Mouse (Mus musculus) heart, adult 2 months (tissue): ENCODE results near the gene Hist3h2ba. TPM values are rescaled to one million over a fixed set of nuclear protein-coding genes. Genes with fewer than 3 reads are reported as not detected.

Experiments
- DNase-seq, 2 experiments: peaks; one replicate each; pipeline ENCODE4 v3.0.0; 2021
- H3K27ac ChIP-seq: fragments of 200-600 bp; 2 replicates; pipeline ENCODE4 v1.8.1; 2022
- H3K27me3 ChIP-seq: fragments of 200-500 bp; 2 replicates; pipeline ENCODE4 v1.6.1; 2012; ENCODE audit warnings: mild to moderate bottlenecking, low read length, inconsistent platforms, mixed read lengths; ENCODE audit not compliant: control insufficient read depth, insufficient read depth
- H3K36me3 ChIP-seq: fragments of 200-500 bp; 2 replicates; pipeline ENCODE4 v1.6.1; 2012; ENCODE audit warnings: low read length, inconsistent platforms; ENCODE audit not compliant: control insufficient read depth, insufficient read depth
- H3K4me1 ChIP-seq: fragments of 200-500 bp; 2 replicates; pipeline ENCODE4 v1.6.1; 2011; ENCODE audit warnings: low read length; ENCODE audit not compliant: control insufficient read depth, insufficient read depth
- H3K4me3 ChIP-seq: fragments of 200-600 bp; 2 replicates; pipeline ENCODE4 v1.8.1; 2022
- H3K79me2 ChIP-seq: fragments of 200-500 bp; replicated peaks from 2 replicates; pipeline ENCODE4 v1.6.1; 2012; ENCODE audit warnings: mild to moderate bottlenecking, inconsistent platforms, low read length, moderate library complexity, mixed read lengths; ENCODE audit not compliant: control insufficient read depth, insufficient read depth
- H3K9ac ChIP-seq: fragments of 200-500 bp; 2 replicates; pipeline ENCODE4 v1.6.1; 2012; ENCODE audit warnings: low read depth, mild to moderate bottlenecking, control low read depth, inconsistent platforms, low read length, mixed read lengths
- CTCF ChIP-seq: fragments of 200-600 bp; IDR thresholded peaks from 2 replicates; pipeline ENCODE4 v1.8.1; 2022; ENCODE audit warnings: antibody characterized with exemption, mild to moderate bottlenecking, moderate library complexity
- EP300 ChIP-seq: fragments of 200-500 bp; IDR thresholded peaks from 2 replicates; pipeline ENCODE4 v1.6.1; 2011; ENCODE audit warnings: low read depth, low read length, control low read depth; ENCODE audit not compliant: insufficient read depth
- POLR2A ChIP-seq: fragments of 200-500 bp; IDR thresholded peaks from 2 replicates; pipeline ENCODE4 v1.6.1; 2011; ENCODE audit warnings: mild to moderate bottlenecking, low read depth, low read length, control low read depth; ENCODE audit not compliant: insufficient read depth
- WGBS: fragments of 180-500 bp; shearing (Covaris S2); methylation state at CpG from one replicate; pipeline ENCODE4 v1.1.7; 2018; 5-methylcytosine and 5-hydroxymethylcytosine counted together
- intact Hi-C: fragments of 180-260 bp; cut with DNase I; formaldehyde crosslinking; loops from one replicate; pipeline ENCODE4 v1.15.1; 2025
- polyA plus RNA-seq: library from polyadenylated mRNA; depleted of rRNA; stranded (reverse); fragments of >200 nt; gene quantifications from 2 replicates; pipeline ENCODE4 v1.2.3, GENCODE M21; 2012
- total RNA-seq, 2 experiments: library from RNA; stranded (reverse); gene quantifications; 2 replicates each; pipeline ENCODE4 v1.2.3; 2021

Gene Hist3h2ba
- total and polyA plus RNA-seq, 3 experiments, result 0.81 to 1.5 (median 1.1) TPM

DNA sequence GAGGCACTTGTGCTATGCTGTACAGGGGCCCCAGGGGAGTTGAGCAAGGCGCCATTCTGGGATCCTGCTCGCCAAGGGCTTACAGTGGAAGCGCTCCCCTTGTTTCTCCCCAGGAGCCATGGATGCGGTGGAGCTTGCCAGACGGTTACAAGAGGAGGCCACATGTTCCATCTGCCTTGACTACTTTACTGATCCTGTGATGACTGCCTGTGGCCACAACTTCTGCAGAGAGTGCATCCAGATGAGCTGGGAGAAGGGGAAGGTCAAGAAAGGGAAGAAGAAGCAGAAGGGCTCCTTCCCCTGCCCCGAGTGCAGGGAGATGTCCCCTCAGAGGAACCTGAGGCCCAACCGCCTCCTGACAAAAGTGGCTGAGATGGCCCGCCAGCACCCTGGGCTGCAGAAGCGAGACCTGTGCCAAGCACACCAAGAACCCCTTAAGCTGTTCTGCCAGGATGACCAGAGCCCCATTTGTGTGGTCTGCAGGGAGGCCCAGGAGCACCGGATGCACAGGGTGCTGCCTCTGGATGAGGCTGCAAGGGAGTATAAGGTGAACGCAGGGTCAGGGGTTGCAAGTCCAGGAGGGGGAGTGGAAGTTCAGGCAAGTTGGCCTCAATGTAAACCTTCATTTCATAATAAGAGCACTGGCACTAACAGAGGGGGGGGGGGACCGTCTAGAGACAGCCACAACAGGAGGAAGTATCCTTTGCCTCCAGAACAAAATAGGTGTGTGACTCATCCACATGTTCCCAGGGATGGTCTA lies 16.5 kb downstream of the Hist3h2ba start:
- Histone ChIP-seq H3K27me3 (peaks cover 4% of the 10 kb centered on the region; the same call in 1 of the 2 replicates), H3K4me1 (no peaks in the 10 kb centered on the region), H3K79me2 (no peaks in the 10 kb centered on the region), H3K9ac (no peak overlapping the region), H3K4me3 (no peak overlapping the region), H3K36me3 (no peaks in the 10 kb centered on the region), H3K27ac (no peak overlapping the region)
- intact Hi-C loops, result no loop called here
- no peak for DNase-seq
- TF ChIP-seq EP300, result no peak
- TF ChIP-seq CTCF, result no peak
- TF ChIP-seq POLR2A, result no peak
- 47% methylated on average over 12 of the region's 12 CpGs for WGBS

DNA sequence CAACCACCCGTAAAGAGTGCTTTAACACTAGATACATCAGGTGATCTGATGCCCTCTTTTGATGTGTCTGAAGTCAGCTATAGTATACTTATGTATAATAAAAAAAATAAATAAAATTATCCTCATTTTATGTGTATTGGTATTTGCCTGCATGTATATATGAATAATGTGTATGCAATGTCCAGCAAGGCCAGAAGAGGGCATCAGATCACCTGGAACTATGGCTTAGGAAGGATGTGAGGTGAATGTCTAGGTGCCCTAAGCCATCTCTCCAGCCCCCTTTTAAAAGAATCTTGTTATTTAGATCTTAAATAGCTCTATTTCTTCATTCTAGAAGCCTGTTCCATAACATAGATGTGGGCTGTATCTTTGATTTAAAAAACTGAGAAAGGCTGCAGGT lies 18.6 kb downstream of the Hist3h2ba start:
- 0 out of 2 replicates have a peak, but pooled peaks cover under 1% of the 10 kb centered on the region for H3K27me3 ChIP-seq
- no peaks in the 10 kb centered on the region for H3K4me1 ChIP-seq
- no peak overlapping the region for H3K4me3 ChIP-seq
- 98% methylated on average over 1 of the region's 1 CpGs for WGBS
- no peaks in the 10 kb centered on the region for H3K36me3 ChIP-seq
- no peak overlapping the region for H3K9ac ChIP-seq
- H3K79me2 ChIP-seq, result no peaks in the 10 kb centered on the region
- no peak overlapping the region for H3K27ac ChIP-seq
- no peak for TF ChIP-seq POLR2A
- no peak for TF ChIP-seq EP300
- TF ChIP-seq CTCF, result peak; percentile 78
- no peak for DNase-seq
- intact Hi-C loops, result no loop called here

DNA sequence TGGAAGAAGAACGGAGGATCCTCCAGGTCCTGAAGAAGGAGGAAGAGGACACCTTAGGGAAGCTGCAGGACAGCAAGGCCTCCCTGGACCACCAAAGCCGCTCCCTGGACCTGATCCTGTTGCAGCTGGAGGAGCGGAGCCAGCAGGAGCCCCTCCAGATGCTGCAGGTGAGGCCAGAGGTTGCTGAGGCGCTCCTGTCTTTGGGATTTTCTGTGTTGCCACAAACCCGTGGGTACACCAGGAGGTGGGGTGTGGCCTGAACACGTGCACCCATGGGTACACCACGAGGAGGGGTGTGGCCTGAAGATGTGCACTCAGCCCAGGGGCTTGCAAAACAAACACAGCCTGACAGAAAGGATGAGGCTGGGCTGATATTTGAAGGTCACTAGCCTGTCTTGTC lies 19.8 kb downstream of the Hist3h2ba start:
- H3K4me1 ChIP-seq, result no peaks in the 10 kb centered on the region
- H3K9ac ChIP-seq, result no peak overlapping the region
- 82% methylated on average over 7 of the region's 7 CpGs for WGBS
- no peaks in the 10 kb centered on the region for H3K36me3 ChIP-seq
- intact Hi-C loops, result no loop called here
- no peak for DNase-seq
- H3K27me3 ChIP-seq, result no peaks in the 10 kb centered on the region
- no peak overlapping the region for H3K4me3 ChIP-seq
- TF ChIP-seq POLR2A (no peak), CTCF (no peak), EP300 (no peak)
- no peak overlapping the region for H3K27ac ChIP-seq
- no peaks in the 10 kb centered on the region for H3K79me2 ChIP-seq

DNA sequence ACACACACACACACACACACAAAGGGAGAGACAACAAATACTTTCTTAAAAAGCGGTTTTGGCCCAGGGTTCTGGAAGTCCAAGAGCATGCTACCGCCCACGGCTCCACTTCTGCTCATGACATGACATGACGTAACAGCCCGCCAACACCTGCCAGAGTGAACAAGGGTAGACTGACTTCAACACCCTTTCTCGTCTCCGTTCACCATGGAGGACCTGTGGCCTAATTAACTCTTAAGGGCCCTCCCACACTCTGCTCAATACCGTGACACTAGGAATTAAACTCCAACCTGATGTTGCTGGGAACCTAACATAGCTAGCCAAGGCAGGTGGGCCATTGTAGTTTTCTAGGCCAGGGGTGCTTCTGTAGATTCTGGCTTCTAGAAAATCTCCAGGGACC lies 20.3 kb downstream of the Hist3h2ba start:
- Histone ChIP-seq H3K27ac (no peak overlapping the region), H3K9ac (no peak overlapping the region), H3K27me3 (no peaks in the 10 kb centered on the region), H3K4me3 (no peak overlapping the region), H3K4me1 (no peaks in the 10 kb centered on the region), H3K36me3 (no peaks in the 10 kb centered on the region), H3K79me2 (no peaks in the 10 kb centered on the region)
- 71% methylated on average over 8 of the region's 8 CpGs for WGBS
- intact Hi-C loops, result no loop called here
- TF ChIP-seq CTCF, result no peak
- TF ChIP-seq POLR2A, result no peak
- DNase-seq, result no peak

DNA sequence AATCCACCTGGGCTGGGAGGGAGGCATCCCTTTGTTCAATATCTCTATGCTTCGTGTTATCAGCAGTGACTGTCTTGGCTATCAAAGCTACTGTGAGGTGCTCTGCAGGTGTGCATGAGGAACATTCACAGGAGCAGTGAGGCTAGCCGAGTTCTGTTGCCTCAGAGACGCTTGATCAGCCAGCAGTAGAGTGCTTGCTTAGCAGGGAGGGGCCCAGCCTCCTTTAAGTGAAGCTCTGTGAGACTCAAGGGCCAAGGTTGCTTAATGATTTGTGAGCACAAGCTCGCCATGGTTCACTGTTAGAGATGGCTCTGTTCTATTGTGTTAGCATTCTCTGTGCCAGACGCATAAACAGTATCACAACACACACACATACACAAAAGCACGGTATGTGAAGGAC lies 20.9 kb downstream of the Hist3h2ba start:
- H3K9ac ChIP-seq, result no peak overlapping the region
- intact Hi-C loops, result loop anchor here (10.0 kb wide), 1 partner anchor 235 kb away; the partner anchor contains the start of genes 2310033P09Rik and Mrpl55

DNA sequence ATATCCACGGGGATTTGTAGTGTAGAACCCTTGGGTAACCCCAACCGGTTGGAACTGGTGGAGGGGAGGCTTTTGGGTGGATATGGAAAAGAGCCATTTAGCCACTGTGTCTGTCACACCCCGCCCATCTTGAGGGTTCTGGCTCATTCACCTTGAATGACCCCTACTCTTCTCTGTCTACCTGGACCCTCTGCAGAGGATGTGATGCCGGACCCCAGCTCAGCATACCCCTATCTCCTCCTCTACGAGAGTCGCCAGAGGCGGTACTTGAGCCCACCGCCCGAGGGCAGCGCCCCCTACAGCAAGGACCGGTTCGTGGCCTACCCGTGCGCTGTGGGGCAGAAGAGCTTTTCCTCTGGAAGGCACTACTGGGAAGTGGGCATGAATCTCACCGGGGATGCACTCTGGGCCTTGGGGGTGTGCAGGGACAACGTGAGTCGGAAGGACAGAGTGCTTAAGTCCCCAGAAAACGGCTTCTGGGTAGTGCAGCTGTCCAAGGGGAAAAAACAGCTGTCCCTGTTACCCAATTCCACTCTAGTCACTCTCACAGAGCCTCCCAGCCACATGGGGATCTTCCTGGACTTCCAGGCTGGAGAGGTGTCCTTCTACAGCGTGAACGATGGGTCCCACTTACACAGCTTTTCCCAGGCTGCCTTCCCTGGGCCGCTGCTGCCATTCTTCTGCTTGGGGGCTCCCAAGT lies 22.3 kb downstream of the Hist3h2ba start:
- intact Hi-C loops, result loop anchor here (10.0 kb wide), 1 partner anchor 234 kb away; the partner anchor contains the start of genes 2310033P09Rik and Mrpl55
- no peaks in the 10 kb centered on the region for H3K27me3 ChIP-seq
- no peak for TF ChIP-seq EP300
- no peak for TF ChIP-seq POLR2A
- TF ChIP-seq CTCF, result 0 out of 2 replicates have a peak, but pooled peaks have one; percentile 13
- no peak overlapping the region for H3K9ac ChIP-seq
- H3K4me1 ChIP-seq, result no peaks in the 10 kb centered on the region
- no peaks in the 10 kb centered on the region for H3K36me3 ChIP-seq
- 87% methylated on average over 21 of the region's 21 CpGs for WGBS
- H3K27ac ChIP-seq, result no peak overlapping the region
- H3K4me3 ChIP-seq, result no peak overlapping the region
- H3K79me2 ChIP-seq, result no peaks in the 10 kb centered on the region
- no peak for DNase-seq

More for the DNA sequence above, 20.9 kb downstream of the Hist3h2ba start:
- 76% methylated on average over 6 of the region's 6 CpGs for WGBS
- no peaks in the 10 kb centered on the region for H3K4me1 ChIP-seq
- no peaks in the 10 kb centered on the region for H3K27me3 ChIP-seq
- no peaks in the 10 kb centered on the region for H3K36me3 ChIP-seq
- no peaks in the 10 kb centered on the region for H3K79me2 ChIP-seq
- H3K27ac ChIP-seq, result no peak overlapping the region
- no peak for TF ChIP-seq POLR2A
- no peak for TF ChIP-seq CTCF
- no peak for TF ChIP-seq EP300
- DNase-seq, result no peak
- no peak overlapping the region for H3K4me3 ChIP-seq
